Mouse (Mus musculus) left cerebral cortex, adult 18-20 months (tissue): ENCODE measurements around the gene Cpeb4. TPM values are rescaled to one million over a fixed set of nuclear protein-coding genes. Genes with fewer than 3 reads are reported as not detected.
"Not testable (repeated sequence)": the region's sequence is repeated elsewhere in the genome, so short reads cannot be mapped to it uniquely, and the experiment has no call there.

ENCODE experiments used
- DNase-seq, 2 experiments: peaks; one replicate each; pipeline ENCODE4 v3.0.0; 2021 to 2022; ENCODE audit warnings: low spot score in 2 of 2, mixed read lengths in 1 of 2
- total RNA-seq, 2 experiments: library from RNA; stranded (reverse); gene quantifications; 2 replicates each; pipeline ENCODE4 v1.2.3; 2021

Cpeb4 gene
- total RNA-seq, 2 experiments from 2014 or later, result 145 to 152 TPM

DNA sequence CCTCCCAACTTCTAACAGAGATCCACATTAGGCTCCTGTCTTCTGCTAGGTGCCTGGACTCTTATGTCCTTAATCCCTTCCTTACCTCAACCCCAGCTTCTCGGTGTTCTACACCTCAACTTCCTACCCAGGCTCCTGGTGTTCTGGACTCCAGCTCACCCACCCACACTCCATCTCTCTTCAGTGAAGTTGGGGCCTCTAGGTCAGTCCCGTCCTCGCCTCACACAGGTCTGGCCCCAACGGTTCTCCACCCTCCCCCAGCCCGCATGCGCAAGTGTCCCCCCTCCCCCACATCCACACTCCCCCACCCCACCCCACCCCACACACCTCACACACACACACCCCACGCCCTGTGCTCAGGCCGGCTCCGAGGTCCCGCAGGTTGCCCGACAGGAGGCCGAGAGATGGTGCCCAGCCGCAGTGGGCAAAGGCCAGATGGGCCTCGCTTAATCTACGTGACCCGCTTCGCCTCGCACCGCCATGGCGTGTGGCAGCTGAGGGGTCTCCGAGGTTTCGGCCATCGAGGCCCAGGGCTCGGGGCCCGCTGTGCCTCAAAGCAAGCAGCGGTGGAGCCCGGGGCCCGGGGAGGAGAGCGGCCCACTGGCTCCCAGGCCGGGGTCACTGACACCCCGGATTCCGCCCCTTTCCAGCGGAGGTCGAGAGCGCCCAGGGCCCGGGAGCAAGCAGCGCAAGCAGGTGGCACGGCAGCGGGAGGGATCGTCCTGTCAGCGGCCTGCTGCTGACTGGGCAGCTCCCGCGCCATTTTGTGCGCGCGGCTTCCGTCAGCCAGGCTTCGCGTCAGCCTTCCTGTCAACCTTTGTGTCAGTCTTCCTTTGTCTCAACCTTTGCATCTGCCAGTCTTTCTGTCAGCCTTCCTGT, 93.5 kb downstream of the Cpeb4 start, which contains the start of gene 4930524B15Rik:
Gene 4930524B15Rik (plus strand): TSS at position 337 of the 879 bp plus-strand sequence.
- DNase-seq, result no peak

- no peak for DNase-seq
These were observed 102.1 kb downstream of the Cpeb4 start for GRCm38 (mm10) chr11:31974132-31974531.

- DNase-seq, result no peak
These were observed 102.8 kb downstream of the Cpeb4 start for GRCm38 (mm10) chr11:31974826-31975225.

DNA sequence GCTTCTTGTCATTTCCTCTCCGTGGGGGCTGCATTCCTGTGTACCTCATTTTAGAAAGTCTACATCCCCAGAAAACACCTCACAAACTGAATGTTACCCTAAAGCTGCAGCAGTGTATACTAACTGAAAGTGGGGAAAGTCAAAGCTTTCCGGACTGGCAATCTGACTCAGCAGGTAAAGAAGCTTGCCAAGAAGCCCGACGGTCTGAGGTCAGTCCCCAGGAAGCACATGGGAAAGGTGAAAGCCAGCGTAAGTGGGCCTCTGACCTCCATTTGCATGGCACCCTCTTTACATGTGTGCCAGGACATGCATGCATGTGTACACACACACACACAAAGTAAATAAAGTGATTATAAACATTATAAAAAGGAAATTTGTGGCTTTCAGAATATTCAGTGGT, 103.7 kb downstream of the Cpeb4 start:
- no peak for DNase-seq

DNA sequence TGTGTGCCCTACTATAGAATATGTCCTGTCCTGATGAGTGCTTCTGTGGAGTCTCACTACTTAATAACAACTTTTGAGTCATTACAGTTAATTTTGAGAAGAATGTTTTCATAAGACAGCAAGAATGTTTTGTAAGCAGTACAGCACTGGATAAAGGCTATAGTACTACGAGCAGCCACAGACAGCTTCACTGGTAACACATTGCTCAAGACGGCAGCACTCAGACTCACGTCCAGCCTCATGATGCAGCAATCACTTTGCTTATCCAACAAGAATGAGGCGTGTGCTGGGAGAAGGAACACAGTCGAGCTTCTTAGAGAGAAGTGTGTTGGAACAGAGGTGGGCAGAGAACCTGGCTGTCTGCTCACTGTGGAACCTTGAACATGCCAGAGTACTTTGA, 104.1 kb downstream of the Cpeb4 start:
- DNase-seq, result no peak

GRCm38 (mm10) chr11:31980089-31980488, 108.1 kb downstream of the Cpeb4 start:
- not testable (repeated sequence) for DNase-seq

- no peak for DNase-seq
These were observed 109.8 kb downstream of the Cpeb4 start for GRCm38 (mm10) chr11:31981830-31982229.

DNA sequence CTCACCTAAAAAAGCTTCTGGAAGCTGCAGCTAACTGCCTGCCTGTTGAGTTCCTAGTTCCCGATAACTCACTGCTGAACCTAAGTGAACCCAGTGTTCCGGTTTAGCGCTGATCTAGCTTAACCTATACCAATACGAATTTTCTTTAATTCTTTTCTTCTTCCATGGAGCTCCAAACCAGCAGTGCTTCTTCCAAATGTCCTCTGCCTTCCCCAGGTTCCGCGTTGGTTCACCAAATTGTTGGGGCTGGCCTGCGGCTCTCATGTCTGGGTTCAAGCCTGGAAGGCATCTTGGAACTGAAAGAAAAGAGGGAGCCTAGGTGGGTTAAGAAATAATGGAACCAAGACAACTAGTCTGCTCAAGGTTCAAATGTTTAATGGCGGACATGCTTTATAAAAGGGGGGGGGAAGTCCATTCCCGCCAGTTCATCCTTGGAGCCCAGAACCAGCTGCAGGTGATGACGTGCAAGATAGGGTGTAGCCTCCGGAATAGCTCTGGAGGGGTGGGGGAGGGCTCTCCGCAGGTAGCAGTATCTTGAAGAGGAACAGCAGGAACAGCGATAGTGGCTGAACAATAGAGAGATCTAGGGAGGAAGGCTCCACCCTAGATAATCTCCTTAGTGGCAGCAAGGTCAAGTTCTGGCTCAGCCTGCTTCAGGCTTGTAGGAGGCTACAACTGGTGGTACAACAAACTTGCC, 110.4 kb downstream of the Cpeb4 start:
- not testable (repeated sequence) for DNase-seq

GRCm38 (mm10) chr11:31983249-31983648, 111.2 kb downstream of the Cpeb4 start:
- DNase-seq, result no peak

- DNase-seq, result no peak
These were observed 112.8 kb downstream of the Cpeb4 start for GRCm38 (mm10) chr11:31984786-31985185.

Other genes with a start within 250 kb of the Cpeb4 start
- gene Bod1, start 200.3 kb upstream of the Cpeb4 start, total RNA-seq, result 100 to 1,000 TPM; 107 to 108 TPM
- under 1 TPM; 0.19 to 0.21 TPM for gene 4930524B15Rik, start 93.4 kb downstream of the Cpeb4 start, total RNA-seq
- gene Nsg2, start 128.3 kb downstream of the Cpeb4 start, total RNA-seq, result 100 to 1,000 TPM; 645 to 708 TPM